Mouse (Mus musculus) small intestine, adult 2 months (tissue): ENCODE data around the gene Ski.

ENCODE experiments used
- CTCF ChIP-seq: fragments of 200-500 bp; IDR thresholded peaks from 2 replicates; pipeline ENCODE4 v1.5.1; 2012; ENCODE audit warnings: low read depth, mild to moderate bottlenecking, control low read depth, inconsistent platforms, low read length, moderate library complexity, mixed read lengths; ENCODE audit not compliant: insufficient replicate concordance, insufficient read length; ENCODE audit errors: extremely low read depth
- POLR2A ChIP-seq: fragments of 200-500 bp; IDR thresholded peaks from 2 replicates; pipeline ENCODE4 v1.6.1; 2012; ENCODE audit warnings: low read depth, mild to moderate bottlenecking, control low read depth, inconsistent platforms, low read length, moderate library complexity

- TF ChIP-seq POLR2A (no peak), CTCF (no peak)
Measured at GRCm38 (mm10) chr4:155233878-155234277, 11.5 kb upstream of the Ski start.
